Mouse (Mus musculus) small intestine, adult 2 months (tissue): ENCODE data around the gene Olfr675.

Experiments used
- CTCF ChIP-seq: fragments of 200-500 bp; IDR thresholded peaks from 2 replicates; pipeline ENCODE4 v1.5.1; 2012; ENCODE audit warnings: low read depth, mild to moderate bottlenecking, control low read depth, inconsistent platforms, low read length, moderate library complexity, mixed read lengths; ENCODE audit not compliant: insufficient replicate concordance, insufficient read length; ENCODE audit errors: extremely low read depth
- POLR2A ChIP-seq: fragments of 200-500 bp; IDR thresholded peaks from 2 replicates; pipeline ENCODE4 v1.6.1; 2012; ENCODE audit warnings: low read depth, mild to moderate bottlenecking, control low read depth, inconsistent platforms, low read length, moderate library complexity

- TF ChIP-seq CTCF: no peak
- TF ChIP-seq POLR2A: no peak
Observed at GRCm38 (mm10) chr7:105032398-105032797, 4.1 kb upstream of the Olfr675 start, which contains the start of gene Olfr676.
